Mouse (Mus musculus) liver, embryonic 14.5 days (tissue): ENCODE results near the gene Mrpl44. TPM values are rescaled to one million over a fixed set of nuclear protein-coding genes. Genes with fewer than 3 reads are reported as not detected.

Source experiments
- ATAC-seq: fragments of 200-750 bp; cut with Nextera tagmentation; 2 replicates; pipeline ENCODE4 v1.8.0; 2017; ENCODE audit warnings: moderate number of reproducible peaks, mild to moderate bottlenecking, moderate library complexity; ENCODE audit not compliant: insufficient read depth
- DNase-seq, 3 experiments: peaks; one replicate each; pipeline ENCODE4 v3.0.0-alpha.2; 2012 to 2013; ENCODE audit warnings: low read depth in 3 of 3, low spot score in 3 of 3
- H3K27ac ChIP-seq: fragments of 300-500 bp; sonication (generic); 2 replicates; pipeline ENCODE4 v1.5.1; 2014; ENCODE audit warnings: moderate library complexity, mild to moderate bottlenecking, control low read depth, inconsistent platforms
- H3K27me3 ChIP-seq: fragments of 300-500 bp; sonication (generic); 2 replicates; pipeline ENCODE4 v1.6.1; 2014; ENCODE audit warnings: mild to moderate bottlenecking, low read length, moderate library complexity; ENCODE audit not compliant: control insufficient read depth, insufficient read depth
- H3K36me3 ChIP-seq: fragments of 300-500 bp; sonication (generic); replicated peaks from 2 replicates; pipeline ENCODE4 v1.6.1; 2014; ENCODE audit warnings: low read depth; ENCODE audit not compliant: control insufficient read depth, insufficient read depth
- H3K4me1 ChIP-seq, 2 experiments: fragments of 200-500 bp in 1 of 2; fragments of 300-500 bp in 1 of 2; sonication (generic) in 1 of 2; replicated peaks; 2 replicates each; pipeline ENCODE4 v1.6.1; 2012 to 2014; ENCODE audit warnings: antibody characterized with exemption in 1 of 2, inconsistent platforms in 1 of 2, low read length in 1 of 2; ENCODE audit not compliant: control insufficient read depth in 2 of 2, insufficient read depth in 2 of 2
- H3K4me2 ChIP-seq: fragments of 300-500 bp; sonication (generic); 2 replicates; pipeline ENCODE4 v1.6.1; 2014; ENCODE audit warnings: low read depth, mild to moderate bottlenecking, control low read depth, moderate library complexity
- H3K4me3 ChIP-seq, 2 experiments: fragments of 200-500 bp in 1 of 2; fragments of 300-500 bp in 1 of 2; sonication (generic) in 1 of 2; 2 replicates each; pipeline ENCODE4 v1.5.1; 2012 to 2014; ENCODE audit warnings: low read depth in 2 of 2, low read length in 2 of 2, mild to moderate bottlenecking in 2 of 2, control low read depth in 1 of 2, inconsistent platforms in 1 of 2, moderate library complexity in 1 of 2; ENCODE audit not compliant: insufficient read depth in 1 of 2
- H3K9ac ChIP-seq: fragments of 300-500 bp; sonication (generic); replicated peaks from 2 replicates; pipeline ENCODE4 v1.6.1; 2014; ENCODE audit warnings: mild to moderate bottlenecking, control low read depth, moderate library complexity
- H3K9me3 ChIP-seq: fragments of 300-500 bp; sonication (generic); 2 replicates; pipeline ENCODE4 v1.6.1; 2016; ENCODE audit warnings: low read length, mixed read lengths; ENCODE audit not compliant: control insufficient read depth
- CTCF ChIP-seq: IDR thresholded peaks from 2 replicates; pipeline ENCODE4 v1.5.1; 2016; ENCODE audit warnings: antibody characterized with exemption, low read depth, control low read depth
- EP300 ChIP-seq: IDR thresholded peaks from 2 replicates; pipeline ENCODE4 v1.6.1; 2016; ENCODE audit warnings: antibody characterized with exemption, low read depth
- WGBS: fragments of 180-500 bp; shearing (Covaris S2); extraction: QIAGEN DNeasy Blood & Tissue Kit; methylation state at CpG from one replicate; pipeline ENCODE4 v1.1.7; 2014; ENCODE audit not compliant: insufficient replicate concordance; 5-methylcytosine and 5-hydroxymethylcytosine counted together
- polyA plus RNA-seq, 2 experiments: library from polyadenylated mRNA; depleted of rRNA in 1 of 2; stranded (reverse) in 1 of 2; unstranded in 1 of 2; fragments of >200 nt; fragmentation: Nextera tagmentation in 1 of 2; extraction: Ambion mirVana in 1 of 2; gene quantifications; 2 replicates each; pipeline versions ENCODE4 v1.2.1 to v1.2.3; 2012 to 2014

Gene Mrpl44
- polyA plus RNA-seq, 2 experiments = 12.5 to 19.5 TPM

DNA sequence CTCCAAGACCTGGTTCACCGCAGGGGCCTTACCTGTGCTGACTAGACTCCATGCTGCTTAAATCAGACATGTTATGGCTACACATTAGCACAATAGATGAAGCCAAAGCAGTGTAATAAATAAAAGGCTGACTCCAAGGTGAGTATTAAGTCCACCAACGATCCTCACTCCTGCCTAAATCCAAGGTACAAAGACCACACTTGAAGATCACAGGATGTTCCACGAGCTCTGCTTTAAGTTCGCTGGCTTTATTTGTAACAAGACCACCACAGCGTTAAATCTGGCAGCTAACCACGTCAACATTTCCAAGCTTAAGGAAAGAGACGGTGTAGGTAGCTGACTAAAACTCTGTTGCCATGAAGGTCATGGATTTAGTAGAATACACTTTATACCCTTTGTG is 32.9 kb upstream of the Mrpl44 start:
- WGBS = 73% methylated on average over 7 of the region's 7 CpGs
- Histone ChIP-seq H3K36me3 (no peaks in the 10 kb centered on the region), H3K27ac (no peak overlapping the region)

DNA sequence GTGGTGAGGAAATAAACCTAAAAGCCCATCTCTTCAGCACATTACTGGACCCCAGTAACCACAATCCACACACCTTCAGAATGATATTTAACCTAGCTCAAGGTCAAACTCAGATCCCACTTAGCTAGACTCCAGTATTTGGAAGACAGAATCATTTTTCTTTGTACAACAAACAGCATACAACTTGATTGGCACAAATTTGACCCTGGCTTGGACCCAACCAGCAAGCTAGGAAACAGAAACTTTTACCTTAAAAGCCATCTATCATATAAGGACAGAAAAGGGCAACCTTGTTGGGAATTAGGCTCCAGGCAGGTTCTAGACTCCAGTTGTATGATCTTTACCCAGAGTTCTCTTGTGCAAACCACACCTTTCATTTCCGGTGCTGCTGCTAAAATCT is 32.4 kb upstream of the Mrpl44 start:
- no peak for DNase-seq
- TF ChIP-seq EP300 = no peak
- no peak for TF ChIP-seq CTCF

More for the DNA sequence above, 32.9 kb upstream of the Mrpl44 start:
- no peak for DNase-seq
- H3K4me2 ChIP-seq = no peak overlapping the region
- TF ChIP-seq EP300 = no peak
- TF ChIP-seq CTCF = no peak
- no peaks in the 10 kb centered on the region for H3K4me1 ChIP-seq
- no peak for ATAC-seq
- H3K4me3 ChIP-seq = no peak overlapping the region
- no peaks in the 10 kb centered on the region for H3K27me3 ChIP-seq
- H3K9ac ChIP-seq = no peak overlapping the region
- H3K9me3 ChIP-seq = no peaks in the 10 kb centered on the region

DNA sequence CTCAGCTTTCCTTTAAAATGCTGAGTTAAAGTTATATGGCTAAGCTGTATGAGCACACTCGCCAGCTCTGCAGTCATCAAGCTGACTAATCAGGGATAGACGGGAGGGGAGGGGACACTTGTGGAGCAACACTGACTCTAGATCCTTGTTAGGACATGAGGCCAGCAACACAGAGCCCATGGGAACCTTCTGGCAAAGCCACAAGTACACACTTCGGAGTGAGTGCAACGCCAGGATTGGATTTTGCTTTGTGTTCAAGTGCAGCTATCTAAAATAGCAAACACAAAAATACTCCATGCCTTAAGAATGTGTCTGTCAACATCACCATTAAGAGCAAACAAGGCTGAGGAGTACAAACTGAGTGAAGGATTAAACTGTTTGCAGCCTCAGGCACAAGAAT is 29.8 kb upstream of the Mrpl44 start:
- DNase-seq = no peak
- WGBS = 69% methylated on average over 4 of the region's 4 CpGs
- Histone ChIP-seq H3K9me3 (no peaks in the 10 kb centered on the region), H3K27me3 (no peaks in the 10 kb centered on the region), H3K9ac (no peak overlapping the region), H3K27ac (no peak overlapping the region), H3K4me2 (no peak overlapping the region), H3K4me1 (no peaks in the 10 kb centered on the region; a peak in 1 of 4 replicates), H3K36me3 (no peaks in the 10 kb centered on the region), H3K4me3 (no peak overlapping the region)
- ATAC-seq = no peak
- TF ChIP-seq EP300 (no peak), CTCF (no peak)

More for the DNA sequence above, 32.4 kb upstream of the Mrpl44 start:
- Histone ChIP-seq H3K36me3 (no peaks in the 10 kb centered on the region), H3K9ac (no peak overlapping the region), H3K4me3 (no peak overlapping the region), H3K27ac (no peak overlapping the region), H3K4me1 (no peaks in the 10 kb centered on the region), H3K9me3 (no peaks in the 10 kb centered on the region), H3K4me2 (no peak overlapping the region), H3K27me3 (no peaks in the 10 kb centered on the region)
- ATAC-seq = no peak
- WGBS = 62% methylated on average over 1 of the region's 1 CpGs

DNA sequence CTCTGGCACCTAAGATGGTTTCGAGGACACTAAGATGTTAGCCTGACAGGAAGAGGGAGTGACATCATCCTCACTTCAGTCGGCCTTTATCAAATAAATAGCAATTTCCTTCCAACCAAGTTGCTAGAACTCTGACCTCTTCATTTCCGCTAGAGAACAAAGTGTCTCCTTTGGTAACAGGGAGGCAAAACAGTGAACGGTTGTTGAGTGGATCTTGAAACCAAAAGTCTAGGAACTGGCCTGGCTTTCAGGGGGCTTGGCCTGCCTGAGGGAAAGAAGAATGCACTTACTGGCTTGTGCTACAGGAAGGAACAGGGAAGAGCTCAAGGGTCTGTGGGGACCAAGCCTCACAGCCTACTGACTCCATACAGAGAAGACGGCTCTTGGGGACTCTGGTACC is 24.6 kb upstream of the Mrpl44 start:
- Histone ChIP-seq H3K4me3 (no peak overlapping the region), H3K9me3 (no peaks in the 10 kb centered on the region), H3K36me3 (no peaks in the 10 kb centered on the region), H3K4me2 (no peak overlapping the region), H3K4me1 (peaks cover 0 to 17% of the 10 kb centered on the region in 2 experiments), H3K27me3 (no peaks in the 10 kb centered on the region), H3K27ac (no peak overlapping the region), H3K9ac (no peak overlapping the region)
- 28% methylated on average over 5 of the region's 5 CpGs for WGBS
- no peak for TF ChIP-seq EP300
- TF ChIP-seq CTCF = no peak
- no peak for DNase-seq
- ATAC-seq = no peak

DNA sequence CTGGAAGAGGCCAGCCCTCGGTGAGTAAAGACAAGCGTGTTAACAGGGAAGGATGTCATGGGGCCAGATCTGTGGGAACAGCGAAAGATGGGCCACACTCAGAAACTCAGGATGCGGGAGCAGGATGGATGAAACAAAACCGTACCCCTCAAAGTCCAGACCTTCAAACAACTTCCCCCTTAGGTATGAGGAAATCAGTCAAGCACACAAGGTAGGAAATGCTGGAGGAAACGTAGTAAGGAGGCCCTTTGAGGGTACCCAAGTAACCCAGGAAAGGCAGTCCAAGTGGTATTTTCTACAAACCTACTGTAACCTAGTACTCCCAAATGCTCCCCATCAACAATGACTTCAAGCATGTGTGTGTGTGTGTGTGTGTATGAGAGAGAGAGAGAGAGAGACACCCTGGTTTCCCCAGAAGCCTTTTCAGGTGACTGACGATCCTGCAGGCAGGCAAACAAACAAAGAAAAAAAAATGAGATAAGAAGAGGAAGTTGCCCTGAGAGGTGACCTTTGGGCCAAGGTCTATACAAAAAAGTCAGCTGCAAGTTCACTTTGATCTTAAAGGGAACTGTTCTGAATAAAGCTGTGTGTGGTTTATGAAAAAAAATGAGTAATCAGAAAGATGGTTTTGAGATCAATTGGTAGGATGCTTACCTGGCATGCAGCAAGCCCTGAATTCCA is 23.7 kb upstream of the Mrpl44 start:
- Histone ChIP-seq H3K27me3 (no peaks in the 10 kb centered on the region), H3K9me3 (no peaks in the 10 kb centered on the region), H3K4me2 (no peak overlapping the region), H3K36me3 (no peaks in the 10 kb centered on the region), H3K4me3 (no peak overlapping the region), H3K27ac (no peak overlapping the region), H3K9ac (no peak overlapping the region), H3K4me1 (peaks cover 0 to 19% of the 10 kb centered on the region in 2 experiments)
- WGBS = 40% methylated on average over 7 of the region's 7 CpGs
- TF ChIP-seq EP300 (no peak), CTCF (no peak)
- DNase-seq = no peak
- ATAC-seq = no peak
